Mouse (Mus musculus) forebrain, embryonic 12.5 days (tissue): ENCODE measurements at regions not wholly inside any gene's neighbourhood (a gene's known extent, or its start where the extent isn't known, plus 50 kb on each side); places are given as distances from the start of the nearest gene placed in this dataset.
"Not testable (repeated sequence)": the region's sequence is repeated elsewhere in the genome, so short reads cannot be mapped to it uniquely, and the experiment has no call there.

Experiments
- ATAC-seq: fragments of 200-750 bp; cut with Nextera tagmentation; 2 replicates; pipeline ENCODE4 v1.8.0; 2017; ENCODE audit warnings: moderate TSS enrichment; ENCODE audit not compliant: low FRiP score
- H3K27ac ChIP-seq: fragments of 300-500 bp; sonication (generic); 2 replicates; pipeline ENCODE4 v1.5.1; 2016; ENCODE audit warnings: mild to moderate bottlenecking
- H3K27me3 ChIP-seq: fragments of 300-500 bp; sonication (generic); 2 replicates; pipeline ENCODE4 v1.6.1; 2016; ENCODE audit warnings: mild to moderate bottlenecking
- H3K36me3 ChIP-seq: fragments of 300-500 bp; sonication (generic); replicated peaks from 2 replicates; pipeline ENCODE4 v1.6.1; 2016; ENCODE audit warnings: mild to moderate bottlenecking
- H3K4me1 ChIP-seq: fragments of 300-500 bp; sonication (generic); 2 replicates; pipeline ENCODE4 v1.6.1; 2016
- H3K4me2 ChIP-seq: fragments of 300-500 bp; sonication (generic); 2 replicates; pipeline ENCODE4 v1.6.1; 2016; ENCODE audit warnings: mild to moderate bottlenecking, moderate library complexity
- H3K4me3 ChIP-seq: fragments of 300-500 bp; sonication (generic); replicated peaks from 2 replicates; pipeline ENCODE4 v1.5.1; 2016; ENCODE audit warnings: mild to moderate bottlenecking
- H3K9ac ChIP-seq: fragments of 300-500 bp; sonication (generic); 2 replicates; pipeline ENCODE4 v1.6.1; 2016; ENCODE audit warnings: mild to moderate bottlenecking
- H3K9me3 ChIP-seq: fragments of 300-500 bp; sonication (generic); 2 replicates; pipeline ENCODE4 v1.6.1; 2016
- WGBS: fragments of 180-500 bp; shearing (Covaris S2); methylation state at CpG from one replicate; pipeline ENCODE4 v1.1.7; 2016; 5-methylcytosine and 5-hydroxymethylcytosine counted together

DNA sequence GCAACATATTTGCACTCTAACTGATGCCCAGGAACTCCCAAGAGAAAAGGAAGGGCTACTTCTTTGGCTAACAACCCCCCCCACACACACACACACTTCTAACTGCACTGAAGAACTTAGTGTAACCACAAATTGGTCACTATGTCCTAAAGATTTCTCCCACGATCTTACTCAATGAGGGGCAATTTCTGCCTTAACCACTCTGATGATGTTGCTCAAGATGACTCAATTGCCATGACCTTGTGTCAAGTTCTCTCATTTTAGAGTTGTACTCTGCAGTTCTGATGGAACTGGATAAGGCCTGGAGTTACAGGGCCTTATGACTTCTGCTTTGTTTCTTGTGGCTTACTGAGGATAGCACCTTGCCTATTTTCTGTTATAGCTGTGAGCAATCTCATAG, 81.7 kb downstream of the Sem1 start:
- no peaks in the 10 kb centered on the region for H3K9me3 ChIP-seq
- no peaks in the 10 kb centered on the region for H3K36me3 ChIP-seq
- 78% methylated on average over 1 of the region's 1 CpGs for WGBS
- H3K9ac ChIP-seq: no peak overlapping the region
- no peak overlapping the region for H3K27ac ChIP-seq
- no peak overlapping the region for H3K4me2 ChIP-seq
- H3K4me1 ChIP-seq: no peaks in the 10 kb centered on the region
- H3K4me3 ChIP-seq: no peak overlapping the region
- H3K27me3 ChIP-seq: no peaks in the 10 kb centered on the region
- no peak for ATAC-seq

DNA sequence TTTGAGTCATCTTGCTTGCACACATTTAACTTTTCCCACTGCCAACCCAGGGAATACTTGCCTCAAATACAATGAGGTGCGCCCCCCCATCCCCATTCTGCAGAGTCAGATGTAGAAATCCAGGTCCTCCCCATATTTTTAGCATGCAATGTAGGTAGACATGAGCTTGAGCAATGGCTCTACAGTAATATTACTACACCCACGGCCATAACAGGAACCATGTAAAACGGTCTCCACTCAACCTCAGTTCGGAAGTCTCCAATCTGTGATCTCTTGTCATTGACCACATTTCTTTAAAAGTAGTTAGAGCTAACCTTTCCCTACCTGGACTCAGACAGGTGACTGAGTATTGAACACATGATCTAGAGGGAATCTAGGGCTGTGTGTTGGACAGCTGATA, 82.1 kb downstream of the Sem1 start:
- no peak overlapping the region for H3K4me3 ChIP-seq
- ATAC-seq: no peak
- no peaks in the 10 kb centered on the region for H3K27me3 ChIP-seq
- H3K9ac ChIP-seq: no peak overlapping the region
- H3K36me3 ChIP-seq: no peaks in the 10 kb centered on the region
- no peaks in the 10 kb centered on the region for H3K9me3 ChIP-seq
- H3K27ac ChIP-seq: no peak overlapping the region
- no peak overlapping the region for H3K4me2 ChIP-seq
- H3K4me1 ChIP-seq: no peaks in the 10 kb centered on the region
- WGBS: 90% methylated on average over 4 of the region's 4 CpGs

DNA sequence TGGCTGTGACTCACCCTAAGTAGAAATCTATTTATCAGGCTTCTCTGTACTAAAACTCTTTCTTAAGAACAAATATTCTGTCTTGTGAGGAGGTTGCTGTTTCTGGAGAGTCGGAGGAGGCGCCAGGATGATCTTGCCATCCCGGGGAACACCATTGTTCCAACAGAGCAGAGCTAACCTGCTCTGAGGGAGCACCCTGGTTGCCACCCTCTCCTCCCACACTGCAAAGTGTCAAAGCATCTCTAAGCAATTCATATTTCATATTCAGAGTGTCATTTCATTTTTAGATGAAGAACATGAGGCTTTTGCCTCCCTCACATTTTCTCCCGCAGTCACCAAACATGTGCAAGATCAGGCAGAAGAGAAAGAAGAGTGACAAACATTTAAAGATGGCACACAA, 90.3 kb downstream of the Sem1 start:
- H3K27me3 ChIP-seq: no peaks in the 10 kb centered on the region
- H3K27ac ChIP-seq: no peak overlapping the region
- H3K4me1 ChIP-seq: no peaks in the 10 kb centered on the region
- no peak overlapping the region for H3K4me2 ChIP-seq
- no peaks in the 10 kb centered on the region for H3K36me3 ChIP-seq
- no peaks in the 10 kb centered on the region for H3K9me3 ChIP-seq
- no peak overlapping the region for H3K9ac ChIP-seq
- no peak overlapping the region for H3K4me3 ChIP-seq
- WGBS: 92% methylated on average over 4 of the region's 4 CpGs
- no peak for ATAC-seq

DNA sequence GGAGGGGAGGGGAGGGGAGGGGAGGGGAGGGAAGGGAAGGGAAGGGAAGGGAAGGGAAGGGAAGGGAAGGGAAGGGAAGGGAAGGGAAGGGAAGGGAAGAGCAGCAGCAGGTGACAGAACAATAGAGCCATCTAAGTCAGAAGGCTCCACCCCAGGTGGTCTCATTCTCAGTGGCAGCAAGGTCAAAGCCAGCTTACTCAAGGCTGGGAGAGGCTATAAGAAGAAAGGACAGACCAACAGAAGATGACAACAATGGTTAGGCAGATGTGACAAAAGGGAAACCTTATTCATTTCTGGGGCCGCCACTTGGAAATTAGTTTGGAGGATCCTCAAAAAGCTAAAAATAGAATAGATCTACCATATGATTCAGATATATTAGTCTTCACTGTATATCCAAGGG, 96.9 kb downstream of the Sem1 start:
- H3K4me2 ChIP-seq, ATAC-seq, H3K27me3 ChIP-seq, H3K27ac ChIP-seq, H3K4me1 ChIP-seq, H3K9me3 ChIP-seq, H3K4me3 ChIP-seq, H3K36me3 ChIP-seq, H3K9ac ChIP-seq: not testable (repeated sequence)
- WGBS: 85% methylated on average over 1 of the region's 1 CpGs

DNA sequence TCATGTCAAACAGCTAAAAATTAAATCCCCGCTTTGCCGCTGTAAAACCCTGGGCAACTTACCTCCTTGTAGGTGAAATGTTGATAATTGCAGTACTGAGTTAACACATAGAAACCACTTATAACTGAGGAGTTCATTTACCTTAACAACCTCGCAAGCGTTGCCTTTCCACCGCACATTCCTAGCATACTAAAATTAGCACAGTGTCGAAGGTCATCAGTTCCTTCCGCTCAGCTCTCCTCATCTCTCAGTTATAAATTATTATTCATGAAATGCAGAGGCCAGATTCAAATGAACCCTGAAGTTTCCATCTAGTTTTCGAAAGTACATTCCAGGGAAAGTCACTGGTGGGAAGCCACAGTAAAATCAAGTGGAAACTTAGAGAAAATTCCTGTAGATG, 108.1 kb downstream of the Sem1 start:
- 80% methylated on average over 8 of the region's 8 CpGs for WGBS
- peaks cover 8% of the 10 kb centered on the region for H3K4me1 ChIP-seq
- no peak for ATAC-seq
- H3K4me3 ChIP-seq: no peak overlapping the region
- H3K36me3 ChIP-seq: no peaks in the 10 kb centered on the region
- H3K27ac ChIP-seq: no peak overlapping the region
- H3K27me3 ChIP-seq: no peaks in the 10 kb centered on the region
- no peak overlapping the region for H3K9ac ChIP-seq
- no peaks in the 10 kb centered on the region for H3K9me3 ChIP-seq
- no peak overlapping the region for H3K4me2 ChIP-seq

DNA sequence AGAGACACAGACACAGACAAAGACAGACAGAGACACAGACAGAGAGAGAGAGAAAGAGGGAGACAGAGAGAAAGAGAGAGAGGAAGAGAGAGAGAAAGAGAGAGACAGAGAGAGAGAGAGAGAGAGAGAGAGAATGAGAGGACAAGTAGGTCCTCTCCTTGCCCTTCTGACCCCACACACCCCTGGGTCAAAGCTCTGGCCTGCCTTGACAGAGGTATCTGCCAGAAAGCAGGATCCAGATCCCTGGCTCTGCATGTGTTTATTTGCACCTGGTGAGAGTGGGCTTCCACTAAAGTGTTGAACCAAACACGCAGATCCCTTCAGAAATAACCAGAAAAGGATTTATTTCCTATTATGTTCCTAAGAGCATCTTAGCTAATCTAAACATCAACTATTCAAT, 110.9 kb downstream of the Sem1 start:
- WGBS: 31% methylated on average over 1 of the region's 1 CpGs

DNA sequence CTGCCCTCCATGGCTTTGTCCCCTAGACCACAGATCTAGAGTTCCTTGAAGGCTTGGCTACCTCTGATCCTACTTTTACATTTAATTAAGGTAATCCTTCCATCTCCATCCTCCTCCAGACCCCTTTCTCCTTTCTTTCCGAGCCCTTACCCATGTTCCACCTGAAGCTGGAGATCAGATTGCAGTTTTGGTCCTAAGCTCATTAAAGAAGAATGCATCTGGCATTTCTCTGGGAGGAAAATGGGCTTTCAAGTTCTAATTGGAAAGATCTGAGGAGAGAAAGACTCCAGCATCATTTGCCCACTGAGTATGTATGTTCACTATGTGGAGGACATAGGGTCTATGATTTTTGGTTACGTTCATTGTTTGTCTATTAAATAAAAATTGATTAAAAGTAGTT, 112.2 kb downstream of the Sem1 start:
- Histone ChIP-seq H3K4me2 (no peak overlapping the region), H3K4me1 (peaks cover 27% of the 10 kb centered on the region), H3K9me3 (no peaks in the 10 kb centered on the region), H3K4me3 (no peak overlapping the region), H3K27me3 (no peaks in the 10 kb centered on the region), H3K9ac (no peak overlapping the region), H3K27ac (no peak overlapping the region), H3K36me3 (no peaks in the 10 kb centered on the region)
- whole genome bisulfite sequencing: 31% methylated on average over 2 of the region's 2 CpGs
- ATAC-seq: no peak

More for the DNA sequence above, 110.9 kb downstream of the Sem1 start:
- Histone ChIP-seq H3K4me3 (no peak overlapping the region), H3K9me3 (no peaks in the 10 kb centered on the region), H3K27me3 (no peaks in the 10 kb centered on the region), H3K9ac (no peak overlapping the region), H3K4me1 (peaks cover 27% of the 10 kb centered on the region), H3K4me2 (no peak overlapping the region), H3K27ac (no peak overlapping the region), H3K36me3 (no peaks in the 10 kb centered on the region)
- ATAC-seq: no peak

DNA sequence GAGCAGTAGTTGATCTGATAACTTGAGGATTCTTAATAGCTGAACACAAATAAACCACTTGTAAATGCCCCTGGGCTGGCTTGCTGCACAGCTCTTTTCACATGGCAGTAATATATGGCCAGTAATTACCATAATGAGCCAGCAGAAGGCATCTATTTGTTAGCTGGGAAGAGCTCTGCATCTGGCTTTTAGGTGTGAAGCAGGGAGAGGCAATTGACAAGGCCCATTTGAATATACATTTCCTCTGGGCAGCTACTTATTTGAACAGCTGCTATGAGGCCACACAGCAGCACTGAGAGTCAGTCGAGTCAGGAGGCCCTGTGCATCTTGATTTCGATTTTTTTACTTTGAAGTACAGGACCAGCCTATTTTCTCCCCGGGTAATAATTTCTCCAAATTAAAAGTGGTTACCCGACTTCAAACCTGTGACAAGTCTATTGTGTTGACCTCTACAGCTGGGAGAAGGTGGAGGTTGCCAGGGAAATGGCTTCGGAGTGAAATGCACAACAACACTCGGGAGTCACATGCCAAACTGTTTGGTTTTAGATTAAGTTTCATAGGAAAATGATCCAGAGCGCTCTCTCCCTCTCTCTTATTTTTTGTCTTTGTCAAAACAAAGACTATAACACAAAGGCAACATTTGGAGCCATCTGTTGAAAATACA, 114.5 kb downstream of the Sem1 start:
- no peaks in the 10 kb centered on the region for H3K27me3 ChIP-seq
- no peaks in the 10 kb centered on the region for H3K9me3 ChIP-seq
- no peak overlapping the region for H3K9ac ChIP-seq
- peak; percentile 68 for ATAC-seq
- H3K4me1 ChIP-seq: peaks cover 37% of the 10 kb centered on the region
- no peak overlapping the region for H3K4me2 ChIP-seq
- 0 out of 2 replicates have a peak overlapping the region, but pooled peaks have one; percentile 9 for H3K27ac ChIP-seq
- WGBS: 13% methylated on average over 7 of the region's 7 CpGs
- no peak overlapping the region for H3K4me3 ChIP-seq
- H3K36me3 ChIP-seq: no peaks in the 10 kb centered on the region

DNA sequence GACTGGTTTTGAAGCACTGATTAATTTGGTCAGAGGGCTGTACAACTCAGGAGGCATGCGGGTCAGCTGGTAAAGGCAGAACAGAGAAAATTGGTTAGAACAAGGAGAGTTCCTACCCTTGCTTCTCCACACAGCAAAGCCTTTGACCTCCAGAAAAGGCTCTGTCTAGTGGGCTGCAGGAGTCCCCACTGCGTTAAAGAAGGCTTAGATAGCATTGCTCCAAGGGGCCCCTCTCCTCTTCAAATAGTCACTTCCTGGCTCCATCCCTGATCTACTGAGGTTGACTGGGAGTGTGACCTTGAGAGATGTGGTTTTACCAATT, 118.6 kb downstream of the Sem1 start:
- Histone ChIP-seq H3K27me3 (no peaks in the 10 kb centered on the region), H3K9me3 (no peaks in the 10 kb centered on the region), H3K4me2 (peak overlapping the region; percentile 38; the same call in 1 of the 2 replicates), H3K4me1 (peaks cover 30% of the 10 kb centered on the region), H3K9ac (no peak overlapping the region), H3K36me3 (no peaks in the 10 kb centered on the region), H3K4me3 (no peak overlapping the region), H3K27ac (peak overlapping the region; percentile 65)
- ATAC-seq: peak; percentile 71
- 5% methylated on average over 2 of the region's 2 CpGs for WGBS

DNA sequence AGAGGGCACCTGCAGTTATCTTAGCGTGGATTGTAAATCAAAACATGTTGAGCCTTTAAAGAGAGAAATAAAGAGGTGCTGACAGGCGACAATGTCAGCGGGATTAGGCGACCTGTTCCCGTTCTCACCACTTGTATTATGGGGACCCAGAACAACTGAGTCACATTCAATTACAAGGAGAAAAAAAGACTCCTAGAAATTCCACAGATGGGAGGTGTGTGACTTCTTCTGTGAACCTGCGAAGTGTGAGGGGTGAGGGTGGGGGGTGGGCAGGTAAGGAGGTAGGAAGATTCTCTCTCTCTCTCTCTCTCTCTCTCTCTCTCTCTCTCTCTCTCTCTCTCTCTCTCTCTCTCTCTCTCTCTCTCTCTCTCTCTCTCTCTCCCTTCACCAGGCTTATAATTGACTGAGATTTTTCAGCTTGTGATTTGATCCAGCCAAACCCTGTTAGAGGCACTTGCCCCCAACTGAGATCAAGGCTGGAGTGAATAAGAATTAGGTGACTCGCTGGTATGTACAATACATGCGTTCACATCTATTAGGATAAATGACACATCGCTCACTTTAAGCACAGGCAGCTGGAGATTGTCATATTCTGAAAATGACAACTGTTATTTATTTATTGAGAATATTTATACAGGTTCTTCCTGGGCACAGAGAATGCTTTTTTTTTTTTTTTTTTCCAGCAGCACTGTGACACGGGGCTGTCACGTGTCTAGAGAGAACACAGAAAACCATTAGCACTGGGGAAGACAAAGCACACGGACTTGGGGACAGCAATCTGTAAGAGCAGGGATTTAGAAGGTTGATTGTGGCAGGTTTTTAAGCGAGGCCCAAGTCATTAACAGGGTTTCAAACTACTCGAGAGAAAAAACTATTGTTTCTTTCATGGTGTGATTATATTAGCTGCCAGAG, 119.2 kb downstream of the Sem1 start:
- Histone ChIP-seq H3K9ac (no peak overlapping the region), H3K9me3 (no peaks in the 10 kb centered on the region), H3K4me3 (no peak overlapping the region), H3K27ac (peak overlapping the region; percentile 65), H3K36me3 (no peaks in the 10 kb centered on the region), H3K4me1 (peaks cover 28% of the 10 kb centered on the region), H3K27me3 (no peaks in the 10 kb centered on the region), H3K4me2 (peak overlapping the region; percentile 38)
- WGBS: 4% methylated on average over 14 of the region's 14 CpGs
- ATAC-seq: peak; percentile 85

DNA sequence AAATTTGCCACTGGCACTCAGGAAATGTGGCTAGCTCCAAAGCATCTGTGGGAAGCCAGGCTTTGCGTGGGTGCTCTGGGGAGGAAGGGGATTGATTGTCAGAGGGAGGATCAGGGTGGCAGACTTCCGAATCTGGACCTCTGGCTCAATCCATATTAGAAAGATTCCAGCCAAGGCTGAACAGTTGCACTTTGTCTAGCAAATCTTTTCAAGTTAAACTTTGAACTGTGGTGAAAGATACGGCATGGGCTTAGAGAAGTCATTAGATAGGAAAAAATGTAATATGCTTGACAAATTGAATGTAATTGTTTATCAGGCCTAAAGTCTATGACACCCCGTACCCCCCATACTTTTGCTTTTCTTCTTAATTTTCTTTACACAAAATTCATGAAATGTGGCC, 120.7 kb downstream of the Sem1 start:
- Histone ChIP-seq H3K9me3 (no peaks in the 10 kb centered on the region), H3K36me3 (no peaks in the 10 kb centered on the region), H3K27me3 (no peaks in the 10 kb centered on the region), H3K4me2 (no peak overlapping the region), H3K27ac (no peak overlapping the region), H3K4me1 (peaks cover 18% of the 10 kb centered on the region), H3K4me3 (no peak overlapping the region), H3K9ac (no peak overlapping the region)
- 66% methylated on average over 4 of the region's 4 CpGs for WGBS
- ATAC-seq: no peak

DNA sequence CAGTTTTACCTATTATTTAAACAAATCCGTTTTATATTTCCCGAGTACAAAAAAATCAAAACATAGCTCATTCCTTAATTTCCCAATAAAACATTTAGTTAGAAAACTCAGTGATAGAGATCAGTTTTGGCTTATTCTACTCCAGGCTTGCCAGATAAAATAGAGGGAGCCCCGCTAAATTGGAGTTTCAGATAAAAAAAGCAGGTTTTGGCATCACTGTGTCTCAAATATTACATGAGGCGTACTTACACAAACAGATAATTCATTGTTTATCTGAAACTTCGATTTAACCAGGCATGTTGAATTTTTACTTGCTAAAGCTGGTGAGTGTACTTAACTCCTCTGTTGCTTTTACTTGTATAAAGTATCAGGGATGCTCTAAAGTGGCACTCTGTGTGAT, 121.5 kb downstream of the Sem1 start:
- no peak for ATAC-seq
- Histone ChIP-seq H3K27me3 (no peaks in the 10 kb centered on the region), H3K9ac (no peak overlapping the region), H3K36me3 (no peaks in the 10 kb centered on the region), H3K4me1 (peaks cover 18% of the 10 kb centered on the region), H3K4me2 (no peak overlapping the region), H3K4me3 (no peak overlapping the region), H3K27ac (no peak overlapping the region), H3K9me3 (no peaks in the 10 kb centered on the region)
- 90% methylated on average over 5 of the region's 5 CpGs for WGBS

DNA sequence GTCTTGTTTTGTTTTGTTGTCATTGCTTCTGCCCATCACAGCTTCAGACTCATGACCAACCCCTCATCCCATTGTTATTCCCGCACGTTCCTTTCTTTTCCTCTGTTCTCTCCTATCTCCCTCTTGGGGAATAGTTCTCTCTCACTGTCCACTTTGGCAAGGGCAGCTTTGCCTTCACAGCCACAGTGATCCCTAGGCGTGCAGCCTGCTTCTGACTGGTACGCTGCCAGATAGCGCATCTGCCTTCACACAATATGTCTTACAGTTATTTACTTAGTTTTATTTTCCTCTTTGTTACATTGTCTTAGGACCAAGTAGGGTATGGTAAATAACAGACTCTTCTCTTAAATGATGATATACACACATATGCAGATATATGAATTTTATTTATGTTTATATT, 122.9 kb downstream of the Sem1 start:
- Histone ChIP-seq H3K36me3 (no peaks in the 10 kb centered on the region), H3K4me2 (no peak overlapping the region), H3K4me1 (peaks cover 18% of the 10 kb centered on the region), H3K27me3 (no peaks in the 10 kb centered on the region), H3K4me3 (no peak overlapping the region), H3K27ac (no peak overlapping the region), H3K9ac (no peak overlapping the region), H3K9me3 (no peaks in the 10 kb centered on the region)
- no peak for ATAC-seq
- 88% methylated on average over 5 of the region's 5 CpGs for WGBS
